Mouse (Mus musculus) layer of hippocampus, adult 18-20 months (tissue): ENCODE measurements at regions not wholly inside any gene's neighbourhood (a gene's known extent, or its start where the extent isn't known, plus 50 kb on each side); places are given as distances from the start of the nearest gene placed in this dataset.

Source experiments
- DNase-seq, 2 experiments: peaks; one replicate each; pipeline ENCODE4 v3.0.0; 2022; ENCODE audit warnings: low spot score in 2 of 2

DNA sequence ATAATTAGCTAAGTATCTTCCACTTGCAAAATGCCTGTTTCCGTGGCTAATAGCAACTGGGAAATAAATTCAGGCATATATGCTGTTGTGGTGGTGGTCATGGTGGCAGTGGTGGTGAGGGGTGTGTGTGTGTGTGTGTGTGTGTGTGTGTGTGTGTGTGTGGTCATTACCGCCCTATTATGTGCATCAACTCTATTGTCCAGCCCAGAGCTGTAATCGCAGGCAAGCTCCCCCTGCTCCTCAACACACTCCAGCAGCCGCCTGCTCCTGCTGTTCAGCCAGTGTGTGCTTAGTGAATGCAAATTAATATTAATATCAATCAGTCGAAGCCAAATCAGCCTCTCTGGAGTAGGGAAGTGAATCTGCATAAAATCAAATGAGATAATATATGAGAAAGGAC is 152.9 kb upstream of the Zic3 start:
- DNase-seq = no peak

GRCm38 (mm10) chrX:57916705-57917104 is 105.8 kb upstream of the Zic3 start:
- DNase-seq = no peak

DNA sequence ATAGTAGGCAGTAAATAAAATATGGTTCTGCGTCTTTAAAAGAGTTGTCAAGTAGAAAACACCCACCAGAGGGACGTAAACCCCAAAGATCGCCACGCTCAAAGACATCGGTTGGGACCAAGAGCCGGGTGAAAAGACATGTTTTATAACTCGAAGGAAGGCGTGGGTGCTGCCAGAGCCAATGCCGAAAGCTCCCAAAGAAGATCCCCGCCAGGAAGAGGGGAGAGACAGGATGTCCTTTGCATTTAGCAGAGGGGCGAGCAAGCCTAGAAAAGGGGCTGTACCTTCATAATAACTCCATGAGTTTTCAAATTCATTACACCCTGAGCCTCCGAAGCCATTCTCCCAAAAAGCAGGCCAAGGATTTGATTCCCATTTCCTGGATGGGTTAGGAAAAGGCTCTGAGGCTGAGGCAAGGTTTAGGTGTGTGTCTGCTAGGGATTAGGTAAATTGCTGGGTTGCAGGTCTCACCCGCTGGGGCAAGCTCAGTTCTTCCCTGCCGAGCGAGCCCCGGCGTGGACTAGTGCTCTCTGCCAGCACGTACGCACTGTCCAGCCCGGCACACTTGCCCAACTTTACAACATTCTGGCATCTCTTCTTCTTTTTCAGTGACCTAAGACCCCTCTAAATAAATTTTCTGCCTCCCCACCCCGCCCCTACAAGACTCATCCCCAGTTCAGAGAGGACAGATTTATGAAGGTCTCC is 104.9 kb upstream of the Zic3 start:
- no peak for DNase-seq

DNA sequence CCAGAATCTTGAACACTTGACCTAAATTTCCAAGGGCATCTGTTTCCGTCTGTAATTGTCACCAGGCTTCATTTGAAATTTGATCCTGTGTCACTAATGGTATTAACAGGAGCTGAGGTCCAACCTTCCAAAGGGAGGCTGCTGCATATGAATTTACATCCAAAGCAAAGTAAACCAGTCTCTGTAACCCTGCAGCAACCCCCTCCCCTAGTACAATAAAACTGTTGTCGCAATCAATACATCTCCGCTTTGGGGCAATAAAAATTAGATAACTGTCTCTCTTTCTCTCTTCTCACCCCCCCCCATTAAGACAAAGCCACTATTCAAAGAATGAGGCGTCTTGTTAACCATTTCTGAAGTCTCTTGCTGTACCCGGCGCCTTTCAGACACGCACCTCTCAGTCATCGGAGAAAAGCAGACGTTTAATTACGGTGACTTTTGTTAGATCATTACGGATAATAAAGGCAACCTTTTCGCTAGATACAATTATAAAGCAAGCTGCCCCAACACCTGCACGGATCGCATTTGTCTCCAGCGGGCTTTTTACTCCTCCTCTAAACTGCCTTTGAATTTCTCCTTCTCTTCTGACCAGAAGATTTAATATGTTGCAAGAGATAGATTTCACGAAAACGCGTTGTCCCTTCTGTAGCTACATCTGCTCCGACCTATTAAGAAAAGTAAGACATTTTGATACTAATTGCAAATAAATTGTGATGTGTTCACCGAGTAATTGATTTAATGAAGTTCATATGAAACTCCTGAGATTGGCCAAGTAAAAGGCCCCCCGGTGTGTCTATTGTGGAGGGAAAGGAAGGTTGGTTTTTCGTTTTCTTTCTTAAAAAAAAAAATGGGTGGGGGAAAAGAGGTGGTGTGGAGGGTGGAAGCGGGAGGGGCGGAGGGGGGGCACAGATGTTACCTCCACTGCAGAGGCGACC is 104.1 kb upstream of the Zic3 start:
- DNase-seq = no peak

DNA sequence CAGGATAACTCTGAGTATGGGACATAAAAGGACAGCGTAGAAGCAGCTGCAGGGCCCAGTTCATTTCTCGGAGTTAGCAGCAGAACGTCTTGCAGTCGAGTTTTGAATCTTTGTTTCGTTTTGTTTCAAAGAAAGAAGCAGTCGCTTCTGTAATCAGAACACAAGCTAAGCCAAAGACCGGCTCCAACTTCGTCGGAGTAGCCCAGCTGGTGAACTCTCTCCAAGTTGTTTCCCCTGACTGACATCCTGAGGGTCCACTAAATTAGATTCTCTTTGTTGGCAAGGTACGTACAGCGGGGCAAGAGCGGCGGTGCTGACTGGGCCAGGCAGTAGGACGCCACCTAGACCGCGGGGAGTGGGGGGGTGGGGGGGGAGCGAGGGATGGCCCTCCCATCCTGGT is 102.6 kb upstream of the Zic3 start:
- DNase-seq = no peak

- DNase-seq = no peak
Measured at GRCm38 (mm10) chrX:57920376-57920775, 102.1 kb upstream of the Zic3 start.

- DNase-seq = no peak
Measured at GRCm38 (mm10) chrX:57921294-57921693, 101.2 kb upstream of the Zic3 start.

DNA sequence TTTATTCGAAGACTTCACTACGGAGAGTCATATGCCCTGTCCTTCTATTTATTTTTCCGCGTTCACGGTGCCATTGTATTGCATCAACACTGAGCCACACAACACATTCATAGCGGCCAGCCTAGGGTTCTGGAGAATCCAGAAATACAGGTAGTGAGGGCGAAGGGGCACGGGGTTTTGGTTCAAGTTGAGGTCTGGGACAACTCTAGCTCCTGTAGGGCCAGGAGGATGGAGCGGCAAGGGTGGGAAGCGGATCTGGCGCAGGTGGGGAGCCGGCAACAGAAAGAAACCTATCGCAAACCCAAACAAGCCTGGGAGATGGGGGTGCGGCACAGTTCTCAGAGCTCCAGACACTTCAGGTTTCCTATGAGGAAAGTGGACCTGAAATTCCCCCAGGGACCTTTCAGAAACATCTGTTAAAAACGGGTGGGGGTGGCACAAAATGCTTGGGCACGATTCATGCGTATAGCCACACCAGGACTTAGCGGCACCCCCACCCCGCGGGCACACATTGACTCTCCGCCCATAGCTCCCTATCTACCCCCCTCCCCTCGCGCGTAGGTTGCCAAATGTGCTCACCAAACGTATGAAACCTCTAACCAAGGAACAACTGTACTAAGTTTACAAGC is 100.6 kb upstream of the Zic3 start:
- DNase-seq = no peak

GRCm38 (mm10) chrX:57923836-57924235 is 98.7 kb upstream of the Zic3 start:
- DNase-seq = peak in 1 of 2 experiments; percentile 13

DNA sequence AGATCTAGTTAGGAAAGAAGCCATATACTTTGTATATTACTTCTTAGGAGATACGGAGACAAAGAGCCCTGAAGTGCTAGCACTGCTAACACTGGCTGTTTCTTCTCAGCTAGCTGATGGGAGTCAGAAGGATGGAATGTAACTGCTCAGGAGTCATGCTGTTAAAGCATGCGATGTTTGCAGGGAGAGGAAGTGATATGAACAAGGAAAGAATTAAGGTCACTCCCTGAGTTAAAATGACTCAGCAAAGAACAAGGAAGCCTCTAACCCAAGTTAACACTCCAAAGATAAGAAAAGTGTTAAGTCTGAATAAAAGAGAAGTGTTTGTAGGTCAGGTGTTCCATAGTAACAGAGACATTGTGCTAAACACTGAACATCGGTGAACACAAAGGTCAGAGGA is 86.9 kb upstream of the Zic3 start:
- DNase-seq = no peak

DNA sequence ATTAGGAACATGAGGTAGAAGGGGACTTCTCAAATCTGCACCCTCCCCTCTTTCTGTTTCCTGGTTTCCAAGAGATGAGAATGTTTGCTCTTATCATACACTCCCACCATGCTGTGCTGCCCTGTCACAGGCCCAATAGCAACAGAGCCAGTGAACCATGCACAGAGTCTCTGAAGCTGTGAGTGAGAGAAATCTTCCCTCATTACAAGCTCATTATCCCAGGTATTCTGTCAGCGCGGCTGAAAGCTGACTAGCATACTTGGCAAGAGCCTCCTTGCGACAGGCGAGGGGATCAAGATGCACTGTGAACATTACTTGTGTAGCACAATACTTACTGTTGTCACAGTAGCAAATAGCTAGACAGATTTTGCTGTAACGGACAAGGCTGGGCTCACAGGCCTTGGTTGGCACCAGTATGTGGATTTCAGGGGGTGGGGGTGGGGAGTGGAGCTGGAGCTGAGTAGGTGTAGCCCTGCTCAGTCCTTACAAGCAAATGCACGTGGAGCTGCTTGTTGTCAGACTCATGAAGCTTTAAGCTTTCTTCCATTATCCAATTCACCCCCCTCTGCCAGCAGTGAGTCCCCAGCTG is 84.2 kb upstream of the Zic3 start:
- no peak for DNase-seq

DNA sequence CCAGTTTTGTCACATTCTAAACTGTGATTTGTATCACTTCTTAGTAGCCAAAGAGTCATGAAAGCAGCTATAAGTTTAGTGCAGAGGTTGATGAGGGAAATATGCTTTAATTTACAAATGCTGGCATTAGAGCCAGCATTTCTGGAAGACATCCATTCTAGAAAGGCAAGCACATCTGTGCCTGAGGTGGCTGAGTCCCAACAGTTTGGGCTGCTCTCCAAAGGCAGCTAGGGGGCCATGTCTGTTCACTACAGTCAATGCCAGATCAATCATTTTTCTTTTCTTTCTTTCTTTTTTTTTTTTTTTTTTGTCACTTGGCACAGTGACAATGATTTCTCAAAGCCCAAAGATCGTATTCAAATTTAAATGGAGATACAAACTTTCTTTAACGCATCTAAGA is 71.6 kb upstream of the Zic3 start:
- DNase-seq = no peak

- DNase-seq = no peak
Measured at GRCm38 (mm10) chrX:57951301-57951700, 71.2 kb upstream of the Zic3 start.

GRCm38 (mm10) chrX:57954594-57955185 is 67.8 kb upstream of the Zic3 start:
- no peak for DNase-seq
